Mouse (Mus musculus): ENCODE data around the gene Lmbrd1.
"Not testable (repeated sequence)": the region's sequence is repeated elsewhere in the genome, so short reads cannot be mapped to it uniquely, and the experiment has no call there.

Lmbrd1 gene

DNA sequence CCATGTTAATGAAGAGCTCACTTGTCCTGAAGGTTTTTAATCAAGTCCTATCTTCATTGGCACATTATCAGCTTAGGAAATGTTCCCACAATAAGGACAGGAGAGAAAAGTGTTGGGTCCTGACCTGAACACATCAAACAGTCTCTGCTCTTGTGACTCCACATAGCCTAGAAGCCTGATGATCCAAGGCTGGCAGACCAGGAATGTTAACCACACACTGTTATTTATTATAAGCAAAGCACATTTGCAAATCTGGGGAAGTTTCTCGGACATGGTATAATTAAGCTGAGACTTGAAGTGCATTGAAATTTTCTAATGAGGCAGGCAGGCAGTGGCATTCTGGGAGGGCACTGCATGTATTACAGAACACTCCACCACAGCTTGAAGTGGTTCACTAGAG is 41.8 kb downstream of the Lmbrd1 start:
- peak in 1 of 2 experiments; percentile 20 for DNase-seq (ENCODE audit: low spot score in 2 of 2)

- no peak for DNase-seq (ENCODE audit: low spot score in 2 of 2)
Measured at GRCm38 (mm10) chr1:24729784-24730183, 51.4 kb downstream of the Lmbrd1 start.

DNA sequence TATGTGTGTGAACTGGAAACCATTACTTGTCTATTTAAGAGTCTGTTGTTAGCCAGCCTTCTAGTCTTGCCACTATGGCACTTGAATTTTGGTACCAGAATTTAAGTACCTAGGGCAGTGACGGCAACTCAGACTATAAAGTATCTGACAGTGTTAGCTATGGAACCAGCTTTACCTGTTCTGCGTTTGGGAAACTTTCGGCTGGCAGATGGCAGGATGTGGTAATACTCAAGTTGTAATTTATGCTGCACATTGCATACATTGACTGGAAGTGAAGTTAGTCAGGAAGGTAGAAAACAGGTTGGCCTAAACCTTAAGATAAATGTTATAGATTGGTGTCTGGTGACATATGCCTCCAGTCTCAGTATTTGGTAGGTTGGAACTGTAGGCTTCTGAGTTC is 53.9 kb downstream of the Lmbrd1 start:
- no peak for DNase-seq (ENCODE audit: low spot score in 2 of 2)

DNA sequence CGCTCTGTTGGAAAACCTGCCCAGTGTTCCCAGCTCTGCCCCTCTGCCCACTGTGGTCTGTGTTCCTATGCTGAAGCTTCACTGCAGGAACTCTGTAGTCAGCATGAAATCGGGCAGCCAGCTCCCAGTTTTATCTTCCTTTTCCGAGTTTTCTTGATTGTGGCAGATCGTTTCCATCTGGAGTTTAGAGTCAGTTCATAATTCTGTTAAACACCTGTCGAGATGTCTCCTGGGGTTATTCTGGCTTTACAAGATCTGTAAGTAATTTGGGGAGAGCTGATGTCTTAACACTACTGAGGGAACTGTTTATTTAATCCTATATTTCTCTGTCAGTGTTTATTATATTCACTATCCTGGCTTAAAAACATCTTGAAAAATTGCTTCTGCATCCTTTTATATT is 56.4 kb downstream of the Lmbrd1 start:
- no peak for DNase-seq (ENCODE audit: low spot score in 2 of 2)

DNA sequence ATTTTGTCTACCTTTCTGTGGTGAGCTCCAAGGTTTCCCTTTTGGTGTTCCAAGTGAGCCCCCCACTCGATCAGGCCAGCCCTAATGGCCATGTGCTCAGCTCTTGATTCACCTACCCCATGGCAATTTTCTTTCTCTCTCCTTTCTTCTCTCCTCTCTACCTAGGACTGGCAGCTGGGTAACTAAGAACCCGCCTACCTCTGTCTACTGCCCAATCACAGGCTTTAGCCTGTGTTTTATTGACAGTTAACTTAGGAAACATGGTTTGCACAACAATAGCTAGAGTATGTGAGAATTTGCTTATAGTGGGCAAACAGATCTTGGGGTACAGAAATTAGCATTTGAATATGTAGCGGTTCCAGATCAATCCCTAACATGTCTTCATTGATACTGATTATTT is 62.5 kb downstream of the Lmbrd1 start:
- no peak for DNase-seq (ENCODE audit: low spot score in 2 of 2)

- no peak for DNase-seq (ENCODE audit: low spot score in 2 of 2)
Measured at GRCm38 (mm10) chr1:24741552-24741951, 63.1 kb downstream of the Lmbrd1 start.

- DNase-seq (ENCODE audit: low spot score in 2 of 2), result no peak
Measured at GRCm38 (mm10) chr1:24743191-24743924, 64.9 kb downstream of the Lmbrd1 start.

DNA sequence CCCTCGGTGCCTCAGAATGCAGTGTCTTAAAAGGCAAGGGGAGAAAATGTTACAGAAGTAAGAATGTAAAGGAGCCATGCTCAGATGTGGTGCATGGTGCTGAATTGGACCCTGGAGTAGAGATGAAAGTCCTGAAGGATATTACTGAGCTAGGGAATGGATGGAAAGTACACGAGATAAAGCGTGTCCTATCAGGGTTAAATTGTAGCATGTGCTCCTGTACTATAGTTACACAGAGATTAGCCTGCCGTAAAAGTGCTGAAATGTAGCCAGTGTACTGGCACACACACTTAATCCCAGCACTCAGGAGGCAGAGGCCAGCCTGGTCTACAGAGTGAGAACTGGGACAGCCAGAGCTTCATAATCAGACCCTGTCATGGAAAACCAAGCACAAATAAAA is 74.3 kb downstream of the Lmbrd1 start:
- DNase-seq (ENCODE audit: low spot score in 2 of 2), result no peak

DNA sequence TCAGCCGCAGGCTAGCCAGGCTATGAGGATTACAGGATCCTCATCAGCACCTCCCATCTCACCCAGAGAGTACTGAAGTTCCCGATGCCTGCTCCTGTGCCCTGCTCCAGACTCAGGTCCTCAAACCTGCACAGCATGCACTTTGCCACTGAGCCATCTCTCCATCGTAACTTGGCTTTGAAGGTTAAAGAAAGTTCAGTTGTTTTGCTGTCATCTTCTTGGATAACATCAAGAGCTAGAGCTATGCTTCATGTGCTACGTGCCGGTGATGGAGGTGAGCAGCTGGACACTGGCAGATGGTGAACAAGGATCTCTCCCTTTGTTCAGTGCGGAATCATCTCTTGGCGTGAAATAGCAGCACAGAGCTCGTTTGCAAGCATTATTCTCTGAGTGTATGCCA is 80.1 kb downstream of the Lmbrd1 start:
- DNase-seq (ENCODE audit: low spot score in 2 of 2), result peak in 1 of 2 experiments; percentile 39

DNA sequence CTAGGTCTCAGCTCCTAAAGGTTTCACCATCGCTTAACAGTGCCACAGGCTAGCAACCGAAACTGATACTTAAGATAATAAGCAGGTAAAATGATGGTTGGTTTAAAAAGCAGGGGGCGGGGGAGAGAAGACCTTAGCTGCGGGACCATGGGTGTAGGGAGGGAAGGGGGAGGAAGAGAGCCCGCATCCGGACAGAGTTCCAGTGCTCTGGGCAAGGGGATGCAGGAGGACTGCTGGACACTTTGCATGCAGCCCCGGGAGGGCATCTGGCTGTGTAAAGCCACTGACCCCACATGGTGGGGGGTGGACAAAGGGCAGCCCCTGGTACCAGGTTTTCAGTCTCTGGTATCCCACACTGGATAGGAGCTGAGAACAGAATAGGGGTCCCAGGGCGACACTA is 88.0 kb downstream of the Lmbrd1 start:
- no peak for DNase-seq (ENCODE audit: low spot score in 2 of 2)

GRCm38 (mm10) chr1:24767197-24767596 is 88.8 kb downstream of the Lmbrd1 start:
- DNase-seq (ENCODE audit: low spot score in 2 of 2), result not testable (repeated sequence)

DNA sequence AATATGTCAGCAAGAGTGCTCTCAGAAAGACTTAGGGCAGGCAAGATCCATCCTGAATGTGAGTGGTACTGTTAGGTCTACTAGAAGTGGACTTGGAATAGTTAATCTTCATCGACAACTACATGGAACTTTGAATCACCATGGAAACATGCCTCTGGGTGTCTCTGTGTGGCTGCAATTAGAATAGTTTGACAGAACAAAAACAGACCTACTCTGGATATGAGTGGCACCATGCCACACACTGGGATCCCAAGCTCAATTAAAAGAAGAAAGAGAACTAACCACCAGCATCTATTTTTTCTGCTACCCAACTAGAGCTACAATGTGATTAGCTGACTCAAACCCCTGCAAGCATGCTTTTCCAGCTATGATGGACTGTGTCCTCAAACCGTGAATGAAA is 95.2 kb downstream of the Lmbrd1 start:
- DNase-seq (ENCODE audit: low spot score in 2 of 2), result peak; percentile 55 to 77

DNA sequence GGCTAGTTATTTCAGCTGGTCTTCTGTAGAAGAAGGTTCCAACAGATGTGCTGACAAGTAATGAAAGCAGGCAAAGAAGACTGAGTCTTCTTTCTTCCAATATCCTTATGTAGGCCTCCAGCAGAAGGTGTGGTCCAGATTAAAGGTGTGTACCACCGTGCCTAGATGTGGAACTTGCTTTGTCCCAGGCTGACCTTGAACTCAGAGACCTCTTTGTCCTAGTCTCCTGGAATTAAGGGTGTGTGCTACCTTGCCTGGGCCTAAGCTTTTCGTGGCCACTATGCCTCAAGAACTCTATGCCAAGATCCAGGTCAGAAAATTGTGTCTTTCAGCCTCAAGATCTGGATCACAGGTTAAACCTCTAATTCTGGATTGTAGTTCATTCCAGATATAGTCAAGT is 98.1 kb downstream of the Lmbrd1 start:
- no peak for DNase-seq (ENCODE audit: low spot score in 2 of 2)

DNA sequence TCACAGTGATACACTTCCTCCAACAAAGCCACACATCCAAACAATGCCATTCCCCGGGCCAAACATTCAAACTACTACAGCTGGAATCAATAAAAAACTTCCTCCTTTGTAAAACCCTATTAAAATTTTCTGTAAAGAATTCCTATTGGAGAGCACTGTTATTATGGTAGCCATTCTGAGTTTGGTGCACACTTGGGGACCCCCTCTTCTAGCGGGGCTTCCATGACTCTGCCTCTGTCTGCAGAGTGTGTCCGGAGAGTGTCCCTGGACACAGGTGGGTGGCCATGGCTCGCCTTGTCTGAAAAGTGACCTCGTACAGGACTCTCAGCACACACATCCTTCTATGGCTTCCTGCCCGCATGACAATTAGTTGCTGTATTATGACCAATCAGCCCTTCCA is 114.7 kb downstream of the Lmbrd1 start:
- DNase-seq (ENCODE audit: low spot score in 2 of 2), result no peak

DNA sequence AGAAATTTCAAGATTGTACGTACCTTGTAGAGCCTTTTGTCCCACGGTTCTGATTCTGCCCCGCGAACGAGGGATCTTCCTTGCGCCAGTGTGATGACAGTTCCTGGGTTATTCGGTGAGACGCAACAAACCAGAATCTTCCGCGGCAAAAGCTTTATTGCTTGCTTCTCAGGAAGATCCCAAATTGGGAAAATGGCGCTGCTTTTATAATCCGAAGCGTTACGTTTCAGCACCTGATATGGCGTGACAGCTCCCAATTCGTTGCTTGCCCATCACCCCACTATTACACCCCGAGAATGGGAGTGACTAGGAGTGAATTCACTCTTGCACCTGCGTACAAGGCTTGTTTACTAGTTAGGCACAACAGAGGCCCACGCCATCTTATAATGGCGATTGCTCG is 129.5 kb downstream of the Lmbrd1 start:
- DNase-seq (ENCODE audit: low spot score in 2 of 2), result not testable (repeated sequence)

All from right cerebral cortex, postnatal 10 days (tissue).